Mouse (Mus musculus): Measurements from ENCODE around the gene Gm14548.

GRCm38 (mm10) chr7:3946117-3946516 lies 48.2 kb upstream of the Gm14548 start:
- TF ChIP-seq CTCF (IDR thresholded peaks at IDR 0.05; ENCODE audit: insufficient read depth, low read depth, low read length) = no peak
- TF ChIP-seq POLR2A (IDR thresholded peaks at IDR 0.05; ENCODE audit: insufficient read depth, low read depth, low read length) = no peak

Measured in olfactory bulb, adult 2 months (tissue).